Mouse (Mus musculus): Measurements from ENCODE around the gene Mmgt2.

Mmgt2 gene

GRCm38 (mm10) chr11:62648591-62649391, at the start of gene Mmgt2:
Gene Mmgt2 (plus strand): TSS chr11:62648664.
- peak; percentile 97 for DNase-seq

GRCm38 (mm10) chr11:62601732-62602618, 46.5 kb upstream of the Mmgt2 start:
- DNase-seq: no peak

- peak; percentile 98 to 99 for DNase-seq
Observed at GRCm38 (mm10) chr11:62602619-62603311, 45.7 kb upstream of the Mmgt2 start.

GRCm38 (mm10) chr11:62603312-62604056, 45.0 kb upstream of the Mmgt2 start:
- DNase-seq: peak in 1 of 2 experiments; percentile 29

GRCm38 (mm10) chr11:62604123-62604706, 44.2 kb upstream of the Mmgt2 start:
- DNase-seq: no peak

- no peak for DNase-seq
Observed at GRCm38 (mm10) chr11:62604886-62605618, 43.4 kb upstream of the Mmgt2 start.

GRCm38 (mm10) chr11:62605619-62606298, 42.7 kb upstream of the Mmgt2 start:
- no peak for DNase-seq

GRCm38 (mm10) chr11:62606299-62607169, 41.9 kb upstream of the Mmgt2 start:
- peak in 1 of 2 experiments; percentile 5 for DNase-seq

GRCm38 (mm10) chr11:62607170-62607951, 41.1 kb upstream of the Mmgt2 start:
- peak in 1 of 2 experiments; percentile 4 for DNase-seq

GRCm38 (mm10) chr11:62607952-62608201, 40.6 kb upstream of the Mmgt2 start:
- no peak for DNase-seq

GRCm38 (mm10) chr11:62608826-62609675, 39.4 kb upstream of the Mmgt2 start:
- peak; percentile 48 to 53 for DNase-seq

- DNase-seq: no peak
Observed at GRCm38 (mm10) chr11:62610304-62610703, 38.2 kb upstream of the Mmgt2 start.

- DNase-seq: no peak
Observed at GRCm38 (mm10) chr11:62612604-62613003, 35.9 kb upstream of the Mmgt2 start.

GRCm38 (mm10) chr11:62613657-62614365, 34.7 kb upstream of the Mmgt2 start:
- peak; percentile 92 to 95 for DNase-seq

- DNase-seq: no peak
Observed at GRCm38 (mm10) chr11:62614876-62615410, 33.5 kb upstream of the Mmgt2 start.

GRCm38 (mm10) chr11:62615456-62615855, 33.0 kb upstream of the Mmgt2 start:
- DNase-seq: no peak

GRCm38 (mm10) chr11:62621079-62621478, 27.4 kb upstream of the Mmgt2 start:
- no peak for DNase-seq

Data from lung, postnatal 4 days (tissue).